Mouse (Mus musculus): ENCODE data around the gene Vmn2r11. TPM values are rescaled to one million over a fixed set of nuclear protein-coding genes. Genes with fewer than 3 reads are reported as not detected.

The Vmn2r11 gene
- not detected for polyA plus RNA-seq (2014; fragmentation: Illumina TruSeq; extraction: RNeasy Lipid Tissue Mini Kit (QIAGEN cat#74804); ENCODE audit: low read depth, low replicate concordance)

DNA sequence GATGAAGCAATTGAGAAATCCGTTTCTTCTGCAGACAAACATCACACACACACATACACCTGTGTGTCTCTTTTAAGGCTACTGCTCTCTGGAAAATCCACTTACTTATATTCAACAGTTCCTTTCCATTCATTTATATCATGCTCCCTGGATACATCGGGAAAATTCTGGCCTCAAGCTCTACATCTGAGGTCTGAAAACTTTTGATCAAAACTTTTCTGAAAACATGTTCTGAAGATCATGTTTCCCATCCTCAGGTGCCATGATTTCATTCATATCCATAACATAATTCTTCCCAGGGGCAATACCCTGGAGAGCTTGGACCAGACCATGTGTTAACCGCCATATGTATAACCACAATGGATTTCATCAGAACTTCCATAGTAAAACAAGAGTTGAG lies at the start of gene Vmn2r11:
Gene Vmn2r11 (minus strand): TSS at position 101 of the 400 bp plus-strand sequence.

GRCm38 (mm10) chr5:109097850-109098249 lies 38.5 kb upstream of the Vmn2r11 start, which contains the start of gene Vmn2r12:
TSS of gene Vmn2r12 (minus strand) at chr5:109097950.

GRCm38 (mm10) chr5:109006427-109006826 lies 52.9 kb downstream of the Vmn2r11 start, which contains the start of gene Vmn2r10:
TSS of gene Vmn2r10 (minus strand) at chr5:109006527.

Other genes with a start within 250 kb of the Vmn2r11 start
- not detected for gene Vmn2r9, start 207.0 kb downstream of the Vmn2r11 start, polyA plus RNA-seq (2014; fragmentation: Illumina TruSeq; extraction: RNeasy Lipid Tissue Mini Kit (QIAGEN cat#74804); ENCODE audit: low read depth, low replicate concordance)
- gene Vmn2r10, start 53.0 kb downstream of the Vmn2r11 start, polyA plus RNA-seq (2014; fragmentation: Illumina TruSeq; extraction: RNeasy Lipid Tissue Mini Kit (QIAGEN cat#74804); ENCODE audit: low read depth, low replicate concordance): not detected
- not detected for gene Vmn2r12, start 38.4 kb upstream of the Vmn2r11 start, polyA plus RNA-seq (2014; fragmentation: Illumina TruSeq; extraction: RNeasy Lipid Tissue Mini Kit (QIAGEN cat#74804); ENCODE audit: low read depth, low replicate concordance)
- gene Vmn2r13, start 132.6 kb upstream of the Vmn2r11 start, polyA plus RNA-seq (2014; fragmentation: Illumina TruSeq; extraction: RNeasy Lipid Tissue Mini Kit (QIAGEN cat#74804); ENCODE audit: low read depth, low replicate concordance): not detected
- not detected for gene Vmn2r14, start 165.1 kb upstream of the Vmn2r11 start, polyA plus RNA-seq (2014; fragmentation: Illumina TruSeq; extraction: RNeasy Lipid Tissue Mini Kit (QIAGEN cat#74804); ENCODE audit: low read depth, low replicate concordance)
- gene Vmn2r15, start 238.1 kb upstream of the Vmn2r11 start, polyA plus RNA-seq (2014; fragmentation: Illumina TruSeq; extraction: RNeasy Lipid Tissue Mini Kit (QIAGEN cat#74804); ENCODE audit: low read depth, low replicate concordance): not detected

Measured in liver, adult 10 weeks (tissue).